Mouse (Mus musculus) small intestine, adult 2 months (tissue): ENCODE results near the gene Hist1h2bj.
"Not testable (repeated sequence)": the region's sequence is repeated elsewhere in the genome, so short reads cannot be mapped to it uniquely, and the experiment has no call there.

Experiments used
- CTCF ChIP-seq: fragments of 200-500 bp; IDR thresholded peaks from 2 replicates; pipeline ENCODE4 v1.5.1; 2012; ENCODE audit warnings: low read depth, mild to moderate bottlenecking, control low read depth, inconsistent platforms, low read length, moderate library complexity, mixed read lengths; ENCODE audit not compliant: insufficient replicate concordance, insufficient read length; ENCODE audit errors: extremely low read depth
- POLR2A ChIP-seq: fragments of 200-500 bp; IDR thresholded peaks from 2 replicates; pipeline ENCODE4 v1.6.1; 2012; ENCODE audit warnings: low read depth, mild to moderate bottlenecking, control low read depth, inconsistent platforms, low read length, moderate library complexity

- peak; percentile 85 for TF ChIP-seq POLR2A
- TF ChIP-seq CTCF, result not testable (repeated sequence)
Observed at GRCm38 (mm10) chr13:22041142-22041536, 1.9 kb upstream of the Hist1h2bj start, which contains the start of gene Hist1h4i.
